Mouse (Mus musculus) forelimb bud, embryonic 11.5 days (tissue): Measurements from ENCODE around the gene Ret.

Source experiments
- DNase-seq: peaks from one replicate; pipeline ENCODE4 v3.0.0-alpha.2; 2012; ENCODE audit warnings: low read depth, low spot score

Ret gene

GRCm38 (mm10) chr6:118173975-118174328 is 23.6 kb downstream of the Ret start:
- DNase-seq = no peak

GRCm38 (mm10) chr6:118173251-118173974 is 24.1 kb downstream of the Ret start:
- DNase-seq = no peak

GRCm38 (mm10) chr6:118171386-118171785 is 26.1 kb downstream of the Ret start:
- DNase-seq = no peak

GRCm38 (mm10) chr6:118168106-118168505 is 29.4 kb downstream of the Ret start:
- DNase-seq = no peak

GRCm38 (mm10) chr6:118167013-118167412 is 30.5 kb downstream of the Ret start:
- DNase-seq = no peak

- no peak for DNase-seq
Measured at GRCm38 (mm10) chr6:118165516-118165915, 32.0 kb downstream of the Ret start.

- no peak for DNase-seq
Measured at GRCm38 (mm10) chr6:118164691-118165090, 32.8 kb downstream of the Ret start.

GRCm38 (mm10) chr6:118163086-118163485 is 34.4 kb downstream of the Ret start:
- DNase-seq = no peak

GRCm38 (mm10) chr6:118162457-118163082 is 34.9 kb downstream of the Ret start:
- no peak for DNase-seq

GRCm38 (mm10) chr6:118153091-118153490 is 44.4 kb downstream of the Ret start:
- DNase-seq = no peak

- DNase-seq = no peak
Measured at GRCm38 (mm10) chr6:118150988-118151387, 46.5 kb downstream of the Ret start.

GRCm38 (mm10) chr6:118150538-118150937 is 47.0 kb downstream of the Ret start:
- DNase-seq = no peak

- DNase-seq = no peak
Measured at GRCm38 (mm10) chr6:118150128-118150527, 47.4 kb downstream of the Ret start.

GRCm38 (mm10) chr6:118140961-118141360 is 56.6 kb downstream of the Ret start:
- no peak for DNase-seq

GRCm38 (mm10) chr6:118138731-118139709 is 58.5 kb downstream of the Ret start, which contains the start of gene Csgalnact2:
Gene Csgalnact2, minus strand, starts transcription at chr6:118139140.
- DNase-seq = peak; percentile 87

- no peak for DNase-seq
Measured at GRCm38 (mm10) chr6:118137148-118137547, 60.4 kb downstream of the Ret start.

GRCm38 (mm10) chr6:118134461-118134860 is 63.1 kb downstream of the Ret start:
- no peak for DNase-seq

- DNase-seq = no peak
Measured at GRCm38 (mm10) chr6:118130022-118130421, 67.5 kb downstream of the Ret start.

- DNase-seq = no peak
Measured at GRCm38 (mm10) chr6:118127827-118128487, 69.6 kb downstream of the Ret start.

- DNase-seq = no peak
Measured at GRCm38 (mm10) chr6:118127198-118127597, 70.3 kb downstream of the Ret start.

GRCm38 (mm10) chr6:118126577-118126976 is 70.9 kb downstream of the Ret start:
- no peak for DNase-seq

- no peak for DNase-seq
Measured at GRCm38 (mm10) chr6:118122767-118123166, 74.8 kb downstream of the Ret start.
